9 mouse cellular contexts compared by ENCODE assay signal in the genomic region with DNA sequence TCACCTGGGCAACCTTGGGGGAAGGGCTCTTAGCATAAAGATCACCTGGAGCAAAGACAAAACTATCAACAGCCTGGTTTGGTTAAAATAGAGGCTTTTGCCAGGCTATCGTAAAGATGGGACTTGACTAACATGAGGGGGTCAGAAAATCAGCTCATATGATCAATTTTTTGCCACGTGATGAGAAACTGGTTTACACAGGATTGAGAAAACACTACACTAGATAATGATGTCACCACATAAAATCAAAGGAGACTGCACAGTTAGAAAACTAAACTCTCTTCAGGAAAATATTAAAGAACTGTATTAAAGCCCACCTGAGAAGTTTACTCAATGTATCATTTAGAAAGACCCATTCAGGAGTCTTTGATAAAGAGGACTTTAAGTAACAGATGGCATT. TPM values are rescaled to one million over a fixed set of nuclear protein-coding genes. Genes with fewer than 3 reads are reported as not detected.
DNase-seq lines count a peak whose midpoint lies in the region; ATAC-seq and TF ChIP-seq lines count a peak whose summit lies in the region.
"Had no signal": no experiment of that assay in that cellular context is flagged by ENCODE, and none has a peak within 500 bp of the region (broad histone marks: within the 10 kb centered on the region; RNA-seq: fewer than 3 reads in every experiment).

No protein-coding gene starts in this region.

- peak overlapping the region; percentile 70 for H3K4me2 ChIP-seq in hindbrain, embryonic 13.5 days
- peak overlapping the region; percentile 73 for H3K4me2 ChIP-seq in midbrain, embryonic 13.5 days (replicated peaks)

- H3K9me3 ChIP-seq in hindbrain, embryonic 13.5 days = no peaks in the 10 kb centered on the region
- H3K9me3 ChIP-seq in midbrain, embryonic 13.5 days = no peaks in the 10 kb centered on the region

- no peak overlapping the region for H3K4me3 ChIP-seq in kidney, adult 2 months (ENCODE audit: insufficient read depth, low read depth, low read length)
- 0 out of 2 replicates have a peak overlapping the region, but pooled peaks have one; percentile 20 for H3K4me3 ChIP-seq in brown adipose tissue, adult 24 weeks (ENCODE audit: insufficient read depth, low read depth, low read length)
- H3K4me3 ChIP-seq in hindbrain, embryonic 13.5 days = peak overlapping the region; percentile 76
- peak overlapping the region; percentile 87 for H3K4me3 ChIP-seq in midbrain, embryonic 13.5 days (replicated peaks)

- peaks cover 18% of the 10 kb centered on the region for H3K4me1 ChIP-seq in kidney, adult 2 months (ENCODE audit: control insufficient read depth, insufficient read depth, low read length)
- peaks cover 5% of the 10 kb centered on the region for H3K4me1 ChIP-seq in brown adipose tissue, adult 24 weeks (ENCODE audit: control insufficient read depth, insufficient read depth, insufficient read length, low read length)
- H3K4me1 ChIP-seq in hindbrain, embryonic 13.5 days (replicated peaks) = peaks cover 25% of the 10 kb centered on the region
- peaks cover 19% of the 10 kb centered on the region for H3K4me1 ChIP-seq in midbrain, embryonic 13.5 days (replicated peaks)

- no peak for DNase-seq in kidney, adult 2 months
- no peak for DNase-seq in kidney, postnatal 14 days
- DNase-seq in left cerebral cortex, adult 18-20 months (ENCODE audit: low spot score in 2 of 2) = no peak
- no peak for DNase-seq in adrenal gland, adult 2 months
- DNase-seq in right cerebral cortex, postnatal 25 days = no peak

- TF ChIP-seq CTCF in kidney, adult 2 months (conservative IDR thresholded peaks at IDR 0.05; ENCODE audit: insufficient read depth, insufficient read length, low read depth, low read length) = no peak

- no peak for ATAC-seq in hindbrain, embryonic 13.5 days (ENCODE audit: low FRiP score)
- ATAC-seq in midbrain, embryonic 13.5 days = no peak

- H3K27ac ChIP-seq in kidney, adult 2 months (ENCODE audit: insufficient read depth, low read depth, low read length) = peak overlapping the region; percentile 23; the same call in 1 of the 2 replicates
- no peak overlapping the region; the same call in 1 of the 2 replicates for H3K27ac ChIP-seq in brown adipose tissue, adult 24 weeks (replicated peaks; ENCODE audit: low read depth, low read length)
- H3K27ac ChIP-seq in hindbrain, embryonic 13.5 days = no peak overlapping the region
- H3K27ac ChIP-seq in midbrain, embryonic 13.5 days = no peak overlapping the region

- H3K36me3 ChIP-seq in kidney, adult 2 months (ENCODE audit: control insufficient read depth, insufficient read depth, low read length) = no peaks in the 10 kb centered on the region
- H3K36me3 ChIP-seq in hindbrain, embryonic 13.5 days = peaks cover 10% of the 10 kb centered on the region; the same call in 1 of the 2 replicates
- peaks cover 8% of the 10 kb centered on the region; the same call in 1 of the 2 replicates for H3K36me3 ChIP-seq in midbrain, embryonic 13.5 days

- H3K9ac ChIP-seq in hindbrain, embryonic 13.5 days = peak overlapping the region; percentile 98; the same call in 1 of the 2 replicates
- peak overlapping the region; percentile 34; the same call in 1 of the 2 replicates for H3K9ac ChIP-seq in midbrain, embryonic 13.5 days (replicated peaks)

- WGBS in kidney, adult 2 months = 31% methylated on average over 2 of the region's 2 CpGs
- WGBS in hindbrain, embryonic 13.5 days = 57% methylated on average over 2 of the region's 2 CpGs
- WGBS in midbrain, embryonic 13.5 days = 52% methylated on average over 2 of the region's 2 CpGs

- H3K27me3 ChIP-seq in kidney, adult 2 months (replicated peaks; ENCODE audit: control insufficient read depth, insufficient read depth, low read length) = no peaks in the 10 kb centered on the region
- H3K27me3 ChIP-seq in hindbrain, embryonic 13.5 days = no peaks in the 10 kb centered on the region
- no peaks in the 10 kb centered on the region for H3K27me3 ChIP-seq in midbrain, embryonic 13.5 days

- TF ChIP-seq POLR2A in kidney, adult 2 months (IDR thresholded peaks at IDR 0.05; ENCODE audit: low read depth, low read length) = no peak

RNA-seq across cellular contexts. Expression of gene Rnf11, which starts 9.4 kb away (rescaled TPM):
- polyA plus RNA-seq in kidney, adult 2 months (2012; rRNA removed) = 52.9 and 57.5 TPM in 2 replicates
- 140 and 204 TPM in 2 replicates for polyA plus RNA-seq in brown adipose tissue, adult 24 weeks (2012; ENCODE audit: insufficient read depth, insufficient read length, missing spikeins)
- 58.8 and 61.0 TPM in 2 replicates for polyA plus RNA-seq in hindbrain, embryonic 13.5 days (2015; fragmentation: Nextera tagmentation; extraction: Ambion mirVana)
- 59.8 and 60.0 TPM in 2 replicates for polyA plus RNA-seq in midbrain, embryonic 13.5 days (2015; fragmentation: Nextera tagmentation; extraction: Ambion mirVana)
- 100 to 1,000 TPM; 222 to 227 TPM for total RNA-seq in left cerebral cortex, adult 18-20 months (2021)
- total RNA-seq in adrenal gland, adult 2 months (2021) = 100 to 1,000 TPM; 184 to 288 TPM
- polyA plus RNA-seq in adrenal gland, adult 2 months (2012; rRNA removed) = 159 and 246 TPM in 2 replicates

RNA-seq across cellular contexts. Expression of gene 4930522H14Rik, which starts 56.0 kb away (rescaled TPM):
- not detected in 2 replicates for polyA plus RNA-seq in kidney, adult 2 months (2012; rRNA removed)
- polyA plus RNA-seq in brown adipose tissue, adult 24 weeks (2012; ENCODE audit: insufficient read depth, insufficient read length, missing spikeins) = not detected in 2 replicates
- not detected in 2 replicates for polyA plus RNA-seq in hindbrain, embryonic 13.5 days (2015; fragmentation: Nextera tagmentation; extraction: Ambion mirVana)
- polyA plus RNA-seq in midbrain, embryonic 13.5 days (2015; fragmentation: Nextera tagmentation; extraction: Ambion mirVana) = not detected in 2 replicates
- not detected for total RNA-seq in left cerebral cortex, adult 18-20 months (2021)
- total RNA-seq in adrenal gland, adult 2 months (2021) = not detected
- not detected in 2 replicates for polyA plus RNA-seq in adrenal gland, adult 2 months (2012; rRNA removed)
- total RNA-seq: hematopoietic stem cell, adult 5-6 weeks had no signal
